Mouse (Mus musculus) liver, embryonic 15.5 days (tissue): ENCODE measurements around the gene Cenpu. TPM values are rescaled to one million over a fixed set of nuclear protein-coding genes. Genes with fewer than 3 reads are reported as not detected.

Experiments
- ATAC-seq: fragments of 200-750 bp; cut with Nextera tagmentation; 2 replicates; pipeline ENCODE4 v1.8.0; 2017; ENCODE audit warnings: moderate number of reproducible peaks, mild to moderate bottlenecking, moderate library complexity; ENCODE audit not compliant: insufficient read depth
- H3K27ac ChIP-seq: fragments of 300-500 bp; sonication (generic); replicated peaks from 2 replicates; pipeline ENCODE4 v1.5.1; 2015; ENCODE audit warnings: mild to moderate bottlenecking, inconsistent platforms
- H3K27me3 ChIP-seq: fragments of 300-500 bp; sonication (generic); 2 replicates; pipeline ENCODE4 v1.6.1; 2015; ENCODE audit warnings: mild to moderate bottlenecking, inconsistent platforms
- H3K36me3 ChIP-seq: fragments of 300-500 bp; sonication (generic); replicated peaks from 2 replicates; pipeline ENCODE4 v1.6.1; 2015; ENCODE audit warnings: moderate library complexity, mild to moderate bottlenecking, inconsistent platforms
- H3K4me1 ChIP-seq: fragments of 300-500 bp; sonication (generic); replicated peaks from 2 replicates; pipeline ENCODE4 v1.6.1; 2015; ENCODE audit warnings: inconsistent platforms
- H3K4me2 ChIP-seq: fragments of 300-500 bp; sonication (generic); 2 replicates; pipeline ENCODE4 v1.6.1; 2015; ENCODE audit warnings: moderate library complexity, mild to moderate bottlenecking, inconsistent platforms
- H3K4me3 ChIP-seq: fragments of 300-500 bp; sonication (generic); replicated peaks from 2 replicates; pipeline ENCODE4 v1.5.1; 2015; ENCODE audit warnings: mild to moderate bottlenecking, inconsistent platforms
- H3K9ac ChIP-seq: fragments of 300-500 bp; sonication (generic); 2 replicates; pipeline ENCODE4 v1.6.1; 2015; ENCODE audit warnings: moderate library complexity, mild to moderate bottlenecking, inconsistent platforms
- H3K9me3 ChIP-seq: fragments of 300-500 bp; sonication (generic); replicated peaks from 2 replicates; pipeline ENCODE4 v1.6.1; 2016; ENCODE audit warnings: inconsistent platforms
- WGBS: fragments of 180-500 bp; shearing (Covaris S2); methylation state at CpG from one replicate; pipeline ENCODE4 v1.1.7; 2015; ENCODE audit warnings: mixed read lengths; ENCODE audit not compliant: insufficient replicate concordance; 5-methylcytosine and 5-hydroxymethylcytosine counted together
- polyA plus RNA-seq: library from polyadenylated mRNA; unstranded; fragments of >200 nt; fragmentation: Nextera tagmentation; extraction: Ambion mirVana; gene quantifications from 2 replicates; pipeline ENCODE4 v1.2.1, GENCODE M21; 2015

The Cenpu gene
- polyA plus RNA-seq, 1 experiment from 2014 or later: 14.7 TPM

GRCm38 (mm10) chr8:46550058-46550457, 1.8 kb upstream of the Cenpu start:
- no peak overlapping the region for H3K4me3 ChIP-seq
- peaks cover 68% of the 10 kb centered on the region for H3K4me1 ChIP-seq
- no peak for ATAC-seq
- peaks cover 8% of the 10 kb centered on the region; the same call in 1 of the 2 replicates for H3K36me3 ChIP-seq
- H3K9me3 ChIP-seq: no peaks in the 10 kb centered on the region
- no peak overlapping the region for H3K9ac ChIP-seq
- no peak overlapping the region for H3K4me2 ChIP-seq
- no peaks in the 10 kb centered on the region for H3K27me3 ChIP-seq
- H3K27ac ChIP-seq: peak overlapping the region; percentile 95
- WGBS: 82% methylated on average over 8 of the region's 8 CpGs

- Histone ChIP-seq H3K4me1 (peaks cover 58% of the 10 kb centered on the region), H3K27me3 (no peaks in the 10 kb centered on the region), H3K9ac (no peak overlapping the region; the same call in 1 of the 2 replicates), H3K36me3 (peaks cover 16% of the 10 kb centered on the region), H3K4me2 (peak overlapping the region; percentile 73), H3K9me3 (no peaks in the 10 kb centered on the region), H3K27ac (peak overlapping the region; percentile 95), H3K4me3 (peak overlapping the region; percentile 83)
- peak; percentile 17; the same call in 1 of the 2 replicates for ATAC-seq
- 23% methylated on average over 4 of the region's 4 CpGs for WGBS
Observed at GRCm38 (mm10) chr8:46551029-46551428, 799 bp upstream of the Cenpu start.

- WGBS: 2% methylated on average over 10 of the region's 10 CpGs
- Histone ChIP-seq H3K9me3 (no peaks in the 10 kb centered on the region), H3K4me1 (peaks cover 47% of the 10 kb centered on the region), H3K4me3 (peak overlapping the region; percentile 83), H3K4me2 (peak overlapping the region; percentile 85), H3K9ac (peak overlapping the region; percentile 70), H3K36me3 (peaks cover 28% of the 10 kb centered on the region), H3K27ac (peak overlapping the region; percentile 95), H3K27me3 (no peaks in the 10 kb centered on the region)
- ATAC-seq: no peak
Observed at GRCm38 (mm10) chr8:46552441-46552765, 575 bp downstream of the Cenpu start.

GRCm38 (mm10) chr8:46559428-46559827, 7.6 kb downstream of the Cenpu start:
- H3K4me1 ChIP-seq: no peaks in the 10 kb centered on the region
- no peaks in the 10 kb centered on the region for H3K27me3 ChIP-seq
- no peaks in the 10 kb centered on the region for H3K9me3 ChIP-seq
- ATAC-seq: no peak
- no peak overlapping the region for H3K4me3 ChIP-seq
- H3K36me3 ChIP-seq: peaks cover 87% of the 10 kb centered on the region
- WGBS: 50% methylated on average over 6 of the region's 6 CpGs
- H3K4me2 ChIP-seq: no peak overlapping the region
- no peak overlapping the region for H3K27ac ChIP-seq
- H3K9ac ChIP-seq: no peak overlapping the region

- no peak for ATAC-seq
- no peaks in the 10 kb centered on the region for H3K27me3 ChIP-seq
- H3K9me3 ChIP-seq: no peaks in the 10 kb centered on the region
- H3K9ac ChIP-seq: no peak overlapping the region
- H3K4me1 ChIP-seq: no peaks in the 10 kb centered on the region
- no peak overlapping the region for H3K27ac ChIP-seq
- no peak overlapping the region for H3K4me2 ChIP-seq
- H3K36me3 ChIP-seq: peaks cover 88% of the 10 kb centered on the region
- 88% methylated on average over 16 of the region's 16 CpGs for WGBS
- H3K4me3 ChIP-seq: no peak overlapping the region
Observed at GRCm38 (mm10) chr8:46562333-46562732, 10.5 kb downstream of the Cenpu start.

- no peaks in the 10 kb centered on the region for H3K4me1 ChIP-seq
- no peak overlapping the region for H3K4me3 ChIP-seq
- no peak overlapping the region for H3K9ac ChIP-seq
- H3K36me3 ChIP-seq: peaks cover 68% of the 10 kb centered on the region
- 77% methylated on average over 7 of the region's 7 CpGs for WGBS
- no peaks in the 10 kb centered on the region for H3K27me3 ChIP-seq
- no peak for ATAC-seq
- no peaks in the 10 kb centered on the region for H3K9me3 ChIP-seq
- no peak overlapping the region for H3K27ac ChIP-seq
- no peak overlapping the region for H3K4me2 ChIP-seq
Observed at GRCm38 (mm10) chr8:46566914-46567529, 15.2 kb downstream of the Cenpu start.

- H3K36me3 ChIP-seq: peaks cover 67% of the 10 kb centered on the region
Observed at GRCm38 (mm10) chr8:46567946-46568345, 16.1 kb downstream of the Cenpu start.

GRCm38 (mm10) chr8:46568942-46569341, 17.1 kb downstream of the Cenpu start:
- ATAC-seq: no peak
- Histone ChIP-seq H3K27me3 (no peaks in the 10 kb centered on the region), H3K36me3 (peaks cover 67% of the 10 kb centered on the region), H3K4me1 (no peaks in the 10 kb centered on the region), H3K27ac (no peak overlapping the region), H3K9ac (no peak overlapping the region), H3K4me2 (no peak overlapping the region), H3K4me3 (no peak overlapping the region), H3K9me3 (no peaks in the 10 kb centered on the region)
- 80% methylated on average over 2 of the region's 2 CpGs for WGBS

More at GRCm38 (mm10) chr8:46567946-46568345, 16.1 kb downstream of the Cenpu start:
- no peak overlapping the region for H3K4me3 ChIP-seq
- no peak overlapping the region for H3K4me2 ChIP-seq
- H3K9me3 ChIP-seq: no peaks in the 10 kb centered on the region
- no peak overlapping the region for H3K9ac ChIP-seq
- no peaks in the 10 kb centered on the region for H3K27me3 ChIP-seq
- H3K4me1 ChIP-seq: no peaks in the 10 kb centered on the region
- 82% methylated on average over 8 of the region's 8 CpGs for WGBS
- H3K27ac ChIP-seq: no peak overlapping the region
- ATAC-seq: no peak

GRCm38 (mm10) chr8:46569659-46570441, 18.0 kb downstream of the Cenpu start:
- Histone ChIP-seq H3K4me2 (no peak overlapping the region), H3K9me3 (no peaks in the 10 kb centered on the region), H3K27me3 (no peaks in the 10 kb centered on the region), H3K9ac (no peak overlapping the region), H3K27ac (no peak overlapping the region), H3K36me3 (peaks cover 71% of the 10 kb centered on the region), H3K4me1 (no peaks in the 10 kb centered on the region), H3K4me3 (no peak overlapping the region)
- 85% methylated on average over 19 of the region's 19 CpGs for WGBS
- ATAC-seq: no peak

GRCm38 (mm10) chr8:46570673-46571072, 18.8 kb downstream of the Cenpu start:
- no peak overlapping the region for H3K27ac ChIP-seq
- no peak for ATAC-seq
- H3K9ac ChIP-seq: no peak overlapping the region

GRCm38 (mm10) chr8:46573446-46573845, 21.6 kb downstream of the Cenpu start:
- H3K4me2 ChIP-seq: no peak overlapping the region
- H3K4me1 ChIP-seq: no peaks in the 10 kb centered on the region
- H3K9me3 ChIP-seq: no peaks in the 10 kb centered on the region
- no peak for ATAC-seq
- H3K27ac ChIP-seq: no peak overlapping the region
- H3K27me3 ChIP-seq: no peaks in the 10 kb centered on the region
- no peak overlapping the region for H3K9ac ChIP-seq
- H3K36me3 ChIP-seq: peaks cover 79% of the 10 kb centered on the region
- no peak overlapping the region for H3K4me3 ChIP-seq
- WGBS: 85% methylated on average over 2 of the region's 2 CpGs

More at GRCm38 (mm10) chr8:46570673-46571072, 18.8 kb downstream of the Cenpu start:
- Histone ChIP-seq H3K4me1 (no peaks in the 10 kb centered on the region), H3K4me3 (no peak overlapping the region), H3K36me3 (peaks cover 71% of the 10 kb centered on the region), H3K27me3 (no peaks in the 10 kb centered on the region), H3K4me2 (no peak overlapping the region), H3K9me3 (no peaks in the 10 kb centered on the region)
- 89% methylated on average over 9 of the region's 14 CpGs for whole genome bisulfite sequencing
